Mouse (Mus musculus): ENCODE data around the gene Sapcd2.

Sapcd2 gene

GRCm38 (mm10) chr2:25426721-25427191, 54.6 kb downstream of the Sapcd2 start:
- peak; percentile 88 for DNase-seq

DNA sequence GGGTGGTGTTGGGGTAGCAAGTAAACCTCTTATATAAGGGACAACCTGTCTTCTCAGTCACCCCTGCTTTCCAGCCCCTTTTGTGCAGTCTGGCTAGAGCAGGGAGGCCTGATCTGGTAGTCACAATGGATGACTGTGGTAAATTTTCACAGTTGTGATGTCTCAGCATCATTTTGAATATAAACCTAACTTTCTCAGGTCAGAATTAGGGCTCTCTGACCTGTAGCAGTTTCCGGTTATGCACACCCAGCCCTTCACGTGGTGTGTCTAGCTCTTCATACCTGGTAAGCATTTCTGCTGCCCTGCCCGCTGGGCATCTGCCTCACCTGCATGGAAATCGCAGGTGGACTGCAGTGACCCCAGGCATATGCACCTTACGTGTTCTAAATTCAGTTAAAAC, 55.1 kb downstream of the Sapcd2 start:
- no peak for DNase-seq

Data from retina, postnatal 1 day (tissue).